Mouse (Mus musculus) olfactory bulb, adult 2 months (tissue): ENCODE results near the gene Klhl4.

ENCODE experiments used
- CTCF ChIP-seq: fragments of 200-500 bp; IDR thresholded peaks from 2 replicates; pipeline ENCODE4 v1.5.1; 2012; ENCODE audit warnings: low read depth, mild to moderate bottlenecking, low read length, moderate library complexity; ENCODE audit not compliant: insufficient read depth
- POLR2A ChIP-seq: fragments of 200-500 bp; IDR thresholded peaks from 2 replicates; pipeline ENCODE4 v1.6.1; 2012; ENCODE audit warnings: mild to moderate bottlenecking, low read depth, low read length, moderate library complexity; ENCODE audit not compliant: insufficient read depth

DNA sequence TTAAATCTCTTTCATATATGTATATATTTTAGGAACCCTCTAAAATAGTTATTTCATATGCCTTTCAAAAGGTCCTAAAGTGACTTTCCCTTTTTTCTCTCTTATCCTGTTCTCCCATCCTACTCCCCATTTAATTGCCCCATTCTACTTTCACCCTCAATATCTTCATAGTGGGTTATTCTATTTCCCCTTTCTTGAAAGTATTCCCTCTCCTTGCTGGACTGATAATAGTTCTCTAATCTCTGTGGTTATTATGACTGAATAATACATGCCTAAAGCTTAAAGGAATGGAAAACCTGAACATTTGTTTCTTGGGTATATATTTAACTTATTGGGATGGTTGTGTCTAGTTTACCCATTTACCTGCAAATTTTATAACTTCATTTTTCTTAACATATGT, 12.6 kb downstream of the Klhl4 start:
- TF ChIP-seq POLR2A (no peak), CTCF (no peak)
